8 mouse cellular contexts compared by ENCODE assay signal in the genomic region with DNA sequence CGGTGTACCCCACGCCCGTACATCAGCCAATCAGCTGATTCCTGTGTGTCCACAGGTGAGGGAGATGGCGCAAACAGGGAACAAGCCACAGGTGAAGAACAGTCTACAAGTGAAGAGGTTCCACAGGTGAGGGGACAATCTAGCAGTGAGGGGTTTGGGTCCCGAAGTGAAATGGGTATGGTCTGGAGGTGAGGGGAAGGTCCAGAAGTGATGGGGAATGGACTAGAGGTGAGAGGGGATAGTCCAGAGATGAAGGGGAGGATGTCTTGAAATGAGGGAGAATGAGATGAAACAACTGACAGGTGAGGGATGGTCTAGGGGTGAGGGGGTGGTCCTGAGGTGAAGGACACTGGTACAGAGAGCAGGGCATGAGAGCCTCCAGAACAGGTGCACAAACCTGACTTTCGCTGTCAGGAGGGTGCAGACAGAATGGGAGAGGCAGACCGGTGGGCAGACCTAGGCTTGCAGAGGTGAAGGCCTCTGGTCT. TPM values are rescaled to one million over a fixed set of nuclear protein-coding genes. Genes with fewer than 3 reads are reported as not detected.
DNase-seq lines count a peak whose midpoint lies in the region; ATAC-seq and TF ChIP-seq lines count a peak whose summit lies in the region.

No protein-coding gene starts in this region.

- peaks cover 14% of the 10 kb centered on the region for H3K79me3 ChIP-seq in C2C12 (ENCODE audit: low read depth)

- peak overlapping the region; percentile 78 for H3K4me2 ChIP-seq in forebrain, embryonic 12.5 days
- H3K4me2 ChIP-seq in liver, embryonic 14.5 days (ENCODE audit: low read depth), result peak overlapping the region; percentile 77

- H3K36me3 ChIP-seq in heart, embryonic 10.5 days, result peaks cover under 1% of the 10 kb centered on the region
- peaks cover 4% of the 10 kb centered on the region for H3K36me3 ChIP-seq in C2C12 (ENCODE audit: control insufficient read depth, insufficient read depth)
- peaks cover 3% of the 10 kb centered on the region for H3K36me3 ChIP-seq in forebrain, embryonic 12.5 days (replicated peaks)
- H3K36me3 ChIP-seq in liver, embryonic 14.5 days (replicated peaks; ENCODE audit: control insufficient read depth, insufficient read depth, low read depth), result no peaks in the 10 kb centered on the region

- peaks cover 27% of the 10 kb centered on the region for H3K4me1 ChIP-seq in heart, embryonic 10.5 days
- H3K4me1 ChIP-seq in forebrain, embryonic 12.5 days, result peaks cover 29% of the 10 kb centered on the region
- H3K4me1 ChIP-seq in liver, embryonic 14.5 days (replicated peaks; ENCODE audit: control insufficient read depth in 2 of 2, insufficient read depth in 2 of 2, low read length in 1 of 2), result peaks cover 0 to 12% of the 10 kb centered on the region in 2 experiments; a peak in 2 of 4 replicates

- TF ChIP-seq CTCF in C2C12 (IDR thresholded peaks at IDR 0.05; ENCODE audit: control insufficient read depth, insufficient read depth, insufficient read length), result no peak
- TF ChIP-seq CTCF in liver, embryonic 14.5 days (IDR thresholded peaks at IDR 0.05; ENCODE audit: low read depth), result no peak

- TF ChIP-seq EP300 in liver, embryonic 14.5 days (IDR thresholded peaks at IDR 0.05; ENCODE audit: low read depth), result no peak

- peak overlapping the region; percentile 95 for H3K27ac ChIP-seq in heart, embryonic 10.5 days
- H3K27ac ChIP-seq in forebrain, embryonic 12.5 days, result no peak overlapping the region
- H3K27ac ChIP-seq in liver, embryonic 14.5 days, result no peak overlapping the region

- H3K4me3 ChIP-seq in heart, embryonic 10.5 days, result peak overlapping the region; percentile 93
- peak overlapping the region; percentile 87 for H3K4me3 ChIP-seq in C2C12 (ENCODE audit: insufficient read depth, poor library complexity, severe bottlenecking)
- H3K4me3 ChIP-seq in forebrain, embryonic 12.5 days (replicated peaks), result peak overlapping the region; percentile 96
- H3K4me3 ChIP-seq in liver, embryonic 14.5 days (ENCODE audit: insufficient read depth in 1 of 2, low read depth in 2 of 2, low read length in 2 of 2), result peak overlapping the region; percentile 56 to 82

- no peak overlapping the region for H3ac ChIP-seq in C2C12 (ENCODE audit: control insufficient read depth, insufficient read length, low read depth)

- peak; percentile 6 for ATAC-seq in forebrain, embryonic 12.5 days (ENCODE audit: low FRiP score)
- ATAC-seq in liver, embryonic 14.5 days (ENCODE audit: insufficient read depth), result no peak

- peaks cover 45% of the 10 kb centered on the region for H3K79me2 ChIP-seq in C2C12 (ENCODE audit: control insufficient read depth, insufficient read depth)

- peak; percentile 67 for DNase-seq in heart, embryonic 10.5 days (ENCODE audit: low spot score)
- no peak for DNase-seq in heart, adult 18-20 months
- no peak for DNase-seq in liver, embryonic 14.5 days (ENCODE audit: low read depth in 3 of 3, low spot score in 3 of 3)
- no peak for DNase-seq in adrenal gland, adult 2 months
- DNase-seq in frontal cortex, postnatal 25 days (ENCODE audit: low spot score in 2 of 2), result no peak
- no peak for DNase-seq in thymus, postnatal 14 days

- no peaks in the 10 kb centered on the region for H3K27me3 ChIP-seq in heart, embryonic 10.5 days (ENCODE audit: insufficient read depth, poor library complexity, severe bottlenecking)
- H3K27me3 ChIP-seq in C2C12 (ENCODE audit: control insufficient read depth, insufficient read depth, insufficient read length), result no peaks in the 10 kb centered on the region
- H3K27me3 ChIP-seq in forebrain, embryonic 12.5 days, result no peaks in the 10 kb centered on the region
- no peaks in the 10 kb centered on the region for H3K27me3 ChIP-seq in liver, embryonic 14.5 days (ENCODE audit: control insufficient read depth, insufficient read depth, low read length)

- H3K9me3 ChIP-seq in heart, embryonic 10.5 days, result no peaks in the 10 kb centered on the region
- no peaks in the 10 kb centered on the region for H3K9me3 ChIP-seq in forebrain, embryonic 12.5 days
- no peaks in the 10 kb centered on the region for H3K9me3 ChIP-seq in liver, embryonic 14.5 days (ENCODE audit: control insufficient read depth, low read length)

- peak overlapping the region; percentile 98 for H3K9ac ChIP-seq in forebrain, embryonic 12.5 days
- no peak overlapping the region for H3K9ac ChIP-seq in liver, embryonic 14.5 days (replicated peaks)

- WGBS in heart, embryonic 10.5 days, result 24% methylated on average over 7 of the region's 7 CpGs
- WGBS in forebrain, embryonic 12.5 days, result 24% methylated on average over 7 of the region's 7 CpGs
- 23% methylated on average over 7 of the region's 7 CpGs for WGBS in liver, embryonic 14.5 days (ENCODE audit: insufficient replicate concordance)

TF ChIP-seq in C2C12, 6 proteins besides CTCF, POLR2A, EP300 and RAD21:
- TF ChIP-seq USF1 (IDR thresholded peaks at IDR 0.05; ENCODE audit: low read depth), result no peak
- no peak for TF ChIP-seq MYOD1 (IDR thresholded peaks at IDR 0.05; ENCODE audit: control insufficient read depth, insufficient read length, low read depth)
- no peak for TF ChIP-seq MAX (IDR thresholded peaks at IDR 0.05)
- no peak for TF ChIP-seq FOSL1 (IDR thresholded peaks at IDR 0.05; ENCODE audit: insufficient read depth, low read length, poor library complexity, severe bottlenecking)
- TF ChIP-seq CEBPB (IDR thresholded peaks at IDR 0.05; ENCODE audit: low read depth), result no peak
- no peak for TF ChIP-seq MYOG (IDR thresholded peaks at IDR 0.05; ENCODE audit: control insufficient read depth, extremely low read depth, insufficient read length)
TF ChIP-seq in C2C12: peak in this region for 0.

RNA-seq across cellular contexts. Expression of gene Mier2, which starts 0.3 kb away (rescaled TPM):
- 46.6 and 53.9 TPM in 2 replicates for polyA plus RNA-seq in heart, embryonic 10.5 days (2016; fragmentation: Nextera tagmentation; extraction: Ambion mirVana)
- 10 to 100 TPM; 14.4 to 19.0 TPM for total RNA-seq in heart, adult 18-20 months (2021)
- 26.9 TPM for polyA plus RNA-seq in C2C12 (2012; fragmentation: generic; extraction: Trizol)
- 69.0 and 70.6 TPM in 2 replicates for polyA plus RNA-seq in forebrain, embryonic 12.5 days (2016; fragmentation: Nextera tagmentation; extraction: Ambion mirVana)
- polyA plus RNA-seq in liver, embryonic 14.5 days (2012; rRNA removed), result 16.4 and 19.6 TPM in 2 replicates
- polyA plus RNA-seq in liver, embryonic 14.5 days (2014; fragmentation: Nextera tagmentation; extraction: Ambion mirVana), result 5.2 and 7.6 TPM in 2 replicates
- 10 to 100 TPM; 26.7 to 30.9 TPM for total RNA-seq in adrenal gland, adult 2 months (2021)
- polyA plus RNA-seq in adrenal gland, adult 2 months (2012; rRNA removed), result 150 and 154 TPM in 2 replicates

RNA-seq across cellular contexts. Expression of gene Plpp2, which starts 21.7 kb away (rescaled TPM):
- 16.8 and 24.1 TPM in 2 replicates for polyA plus RNA-seq in heart, embryonic 10.5 days (2016; fragmentation: Nextera tagmentation; extraction: Ambion mirVana)
- total RNA-seq in heart, adult 18-20 months (2021), result 1 to 10 TPM; 4.1 to 4.8 TPM
- 166 TPM for polyA plus RNA-seq in C2C12 (2012; fragmentation: generic; extraction: Trizol)
- polyA plus RNA-seq in forebrain, embryonic 12.5 days (2016; fragmentation: Nextera tagmentation; extraction: Ambion mirVana), result 9.2 and 10.6 TPM in 2 replicates
- polyA plus RNA-seq in liver, embryonic 14.5 days (2012; rRNA removed), result 10.0 and 11.3 TPM in 2 replicates
- polyA plus RNA-seq in liver, embryonic 14.5 days (2014; fragmentation: Nextera tagmentation; extraction: Ambion mirVana), result 19.0 and 20.7 TPM in 2 replicates
- 10 to 100 TPM; 30.3 to 34.7 TPM for total RNA-seq in adrenal gland, adult 2 months (2021)
- polyA plus RNA-seq in adrenal gland, adult 2 months (2012; rRNA removed), result 33.5 and 44.3 TPM in 2 replicates

RNA-seq across cellular contexts. Expression of gene Theg, which starts 31.9 kb away (rescaled TPM):
- polyA plus RNA-seq in heart, embryonic 10.5 days (2016; fragmentation: Nextera tagmentation; extraction: Ambion mirVana), result not detected in 2 replicates
- total RNA-seq in heart, adult 18-20 months (2021), result not detected
- not detected for polyA plus RNA-seq in C2C12 (2012; fragmentation: generic; extraction: Trizol)
- not detected in 2 replicates for polyA plus RNA-seq in forebrain, embryonic 12.5 days (2016; fragmentation: Nextera tagmentation; extraction: Ambion mirVana)
- not detected in 2 replicates for polyA plus RNA-seq in liver, embryonic 14.5 days (2012; rRNA removed)
- not detected in 2 replicates for polyA plus RNA-seq in liver, embryonic 14.5 days (2014; fragmentation: Nextera tagmentation; extraction: Ambion mirVana)
- not detected for total RNA-seq in adrenal gland, adult 2 months (2021)
- not detected in 2 replicates for polyA plus RNA-seq in adrenal gland, adult 2 months (2012; rRNA removed)

RNA-seq across cellular contexts. Expression of gene C2cd4c, which starts 58.5 kb away (rescaled TPM):
- polyA plus RNA-seq in heart, embryonic 10.5 days (2016; fragmentation: Nextera tagmentation; extraction: Ambion mirVana), result not detected in 2 replicates
- total RNA-seq in heart, adult 18-20 months (2021), result under 1 TPM in 1 of 2 experiments, not detected in 1; 0.10 TPM
- 0.07 TPM for polyA plus RNA-seq in C2C12 (2012; fragmentation: generic; extraction: Trizol)
- 0.05 TPM in 1 of 2 replicates, not detected in the other for polyA plus RNA-seq in forebrain, embryonic 12.5 days (2016; fragmentation: Nextera tagmentation; extraction: Ambion mirVana)
- 0.01 and 0.03 TPM in 2 replicates for polyA plus RNA-seq in liver, embryonic 14.5 days (2012; rRNA removed)
- polyA plus RNA-seq in liver, embryonic 14.5 days (2014; fragmentation: Nextera tagmentation; extraction: Ambion mirVana), result not detected in 2 replicates
- total RNA-seq in adrenal gland, adult 2 months (2021), result under 1 TPM; 0.10 to 0.14 TPM
- 0.12 and 0.25 TPM in 2 replicates for polyA plus RNA-seq in adrenal gland, adult 2 months (2012; rRNA removed)
